Mouse (Mus musculus): ENCODE results near the gene Bmp6. TPM values are rescaled to one million over a fixed set of nuclear protein-coding genes. Genes with fewer than 3 reads are reported as not detected.

Gene Bmp6
- total RNA-seq, 2 experiments from 2014 or later = 8.9 to 9.5 TPM

DNA sequence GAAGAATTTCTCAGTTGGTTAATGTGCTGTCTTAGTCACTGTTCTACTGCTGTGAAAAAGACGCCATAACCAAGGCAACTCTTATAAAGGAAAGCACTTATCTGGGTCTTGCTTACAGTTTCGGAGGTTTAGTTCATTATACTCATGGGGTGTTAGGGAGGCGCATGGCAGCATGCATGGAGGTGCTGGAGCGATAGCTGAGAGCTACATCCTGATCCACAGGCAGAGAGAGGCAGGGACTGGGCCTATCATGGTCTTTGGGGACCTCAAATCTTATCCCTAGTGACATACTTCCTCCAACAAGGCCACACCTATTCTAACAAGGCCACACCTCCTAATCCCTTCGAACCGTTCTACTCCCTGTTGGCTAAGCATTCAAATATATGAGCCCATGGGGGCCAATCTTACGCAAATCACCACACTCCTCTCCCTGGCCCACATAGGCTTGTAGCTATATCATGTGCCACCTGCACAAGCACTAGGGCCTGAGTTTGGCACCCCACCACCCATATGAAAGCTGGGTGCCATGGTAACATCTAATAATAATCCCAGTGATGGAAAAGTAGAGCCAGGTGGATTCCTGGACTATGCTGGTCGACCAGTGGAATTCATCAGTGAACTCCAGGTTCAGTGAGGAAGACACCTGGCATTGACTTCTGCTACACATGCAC lies 198.7 kb downstream of the Bmp6 start:
- DNase-seq (ENCODE audit: low spot score in 2 of 2) = no peak

DNA sequence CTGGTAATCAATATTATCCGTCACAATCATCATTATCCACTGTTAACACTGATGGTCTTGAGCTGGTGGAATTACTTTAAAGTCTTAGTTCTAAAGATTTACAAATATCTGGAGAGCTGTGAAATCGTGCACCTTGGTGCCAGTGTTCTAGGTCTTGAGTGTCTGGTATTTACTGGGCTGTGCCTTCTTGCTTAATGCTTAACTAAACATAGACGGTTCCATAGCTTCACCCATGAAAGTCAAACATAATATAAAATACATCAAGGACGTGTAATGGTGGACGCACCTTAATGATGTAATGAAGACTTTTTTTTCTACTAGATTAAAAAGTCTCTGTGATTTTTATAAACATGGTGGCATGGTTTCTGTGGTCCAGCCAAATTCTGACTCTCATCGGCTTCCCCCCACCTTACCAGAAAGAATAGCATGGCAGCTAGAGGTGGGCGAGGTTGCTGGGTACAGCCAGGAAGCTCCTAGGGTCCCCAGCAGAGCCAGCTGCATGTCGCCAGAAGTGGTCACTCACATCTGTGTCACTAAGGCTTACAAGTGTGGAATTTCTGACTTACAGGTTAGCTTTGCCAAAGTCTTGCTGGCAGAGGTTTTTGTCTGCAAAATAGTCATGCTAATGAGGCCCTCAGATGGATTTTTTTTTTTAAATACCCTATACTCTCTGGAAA lies 200.0 kb downstream of the Bmp6 start:
- DNase-seq (ENCODE audit: low spot score in 2 of 2) = no peak

DNA sequence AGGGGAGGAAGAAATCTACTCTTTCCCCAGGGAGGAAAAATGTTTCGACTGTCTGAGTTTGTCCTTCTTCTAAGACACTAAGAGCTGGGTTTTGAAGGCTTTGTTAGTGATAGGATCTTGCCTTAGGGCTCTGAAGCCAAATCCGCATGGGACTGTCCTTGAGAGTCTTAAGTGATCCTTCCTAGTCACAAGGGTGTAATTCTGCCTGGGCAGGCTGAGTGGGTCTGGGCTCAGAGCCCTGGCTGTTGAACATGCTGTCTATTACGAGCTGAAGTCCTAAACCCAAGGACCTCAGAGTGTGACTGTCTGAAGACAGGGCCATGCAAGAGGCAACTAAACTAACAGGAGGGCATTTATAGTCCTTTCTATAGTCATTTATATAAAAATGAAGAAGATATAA lies 200.6 kb downstream of the Bmp6 start:
- DNase-seq (ENCODE audit: low spot score in 2 of 2) = no peak

DNA sequence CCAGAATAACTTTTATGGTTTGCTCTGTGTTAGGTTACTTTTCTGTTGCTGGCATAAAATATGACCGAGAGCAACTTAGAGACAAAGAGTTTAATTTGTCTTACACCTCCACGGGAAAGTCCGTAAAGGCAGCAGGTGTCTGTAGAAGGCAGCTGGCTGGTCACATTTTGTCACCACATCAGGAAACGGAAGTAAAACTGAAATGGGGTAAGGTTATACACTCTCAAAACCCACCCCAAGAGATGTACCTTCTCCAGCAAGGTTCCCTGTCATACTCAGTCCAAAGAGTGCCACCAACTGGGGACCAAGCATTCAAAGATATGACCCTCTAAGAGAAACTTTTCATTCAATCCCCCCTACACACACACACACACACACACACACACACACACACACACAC lies 201.8 kb downstream of the Bmp6 start:
- no peak for DNase-seq (ENCODE audit: low spot score in 2 of 2)

DNA sequence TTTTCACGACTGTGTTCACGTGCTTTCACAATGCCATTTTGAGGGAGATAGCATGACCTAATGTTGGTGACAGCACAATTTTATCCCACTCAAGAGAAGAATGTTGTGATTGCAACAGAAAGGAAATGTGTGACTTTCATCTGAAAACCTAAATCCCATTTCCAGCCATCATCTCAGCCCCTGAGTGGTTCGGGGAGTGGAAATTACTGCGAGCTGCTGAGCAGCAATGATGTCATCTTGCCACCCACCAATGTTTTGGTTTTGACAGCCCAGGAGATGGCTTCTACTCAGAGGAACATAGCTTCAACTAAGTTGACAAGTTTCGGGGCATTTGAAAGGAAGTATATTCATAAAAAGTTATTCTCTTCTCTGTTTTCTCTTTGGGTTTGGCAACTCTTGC lies 202.8 kb downstream of the Bmp6 start:
- DNase-seq (ENCODE audit: low spot score in 2 of 2) = no peak

DNA sequence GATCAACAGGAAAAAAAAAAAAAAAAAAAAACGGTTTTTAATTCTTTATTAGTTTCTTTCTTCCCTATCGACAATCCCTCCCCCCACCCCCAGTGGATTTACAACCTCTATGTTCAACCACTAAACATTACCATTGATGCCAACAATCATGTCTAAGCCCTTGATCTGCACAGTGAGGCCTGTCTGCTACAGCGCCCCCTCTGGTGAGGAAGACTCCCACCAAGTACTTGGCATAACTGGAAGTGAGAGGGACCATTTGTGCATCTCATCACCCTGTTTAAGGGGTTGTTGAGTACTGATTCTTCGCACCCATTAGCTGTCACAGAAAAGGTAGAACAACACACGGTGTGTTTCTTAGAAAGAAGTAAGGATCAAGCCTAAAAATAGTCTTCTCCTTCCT lies 203.8 kb downstream of the Bmp6 start:
- no peak for DNase-seq (ENCODE audit: low spot score in 2 of 2)

Other genes with a start within 250 kb of the Bmp6 start
- 1 to 10 TPM in 1 of 2 experiments, under 1 TPM in 1; 0.22 to 1.1 TPM for gene Dsp, start 193.8 kb upstream of the Bmp6 start, total RNA-seq (2021)
- 10 to 100 TPM; 22.4 to 22.9 TPM for gene Snrnp48, start 140.2 kb upstream of the Bmp6 start, total RNA-seq (2021)
- gene Txndc5, start 183.7 kb downstream of the Bmp6 start, total RNA-seq (2021) = 100 to 1,000 TPM; 106 to 177 TPM